14 mouse cellular contexts compared by ENCODE assay signal in the genomic region with DNA sequence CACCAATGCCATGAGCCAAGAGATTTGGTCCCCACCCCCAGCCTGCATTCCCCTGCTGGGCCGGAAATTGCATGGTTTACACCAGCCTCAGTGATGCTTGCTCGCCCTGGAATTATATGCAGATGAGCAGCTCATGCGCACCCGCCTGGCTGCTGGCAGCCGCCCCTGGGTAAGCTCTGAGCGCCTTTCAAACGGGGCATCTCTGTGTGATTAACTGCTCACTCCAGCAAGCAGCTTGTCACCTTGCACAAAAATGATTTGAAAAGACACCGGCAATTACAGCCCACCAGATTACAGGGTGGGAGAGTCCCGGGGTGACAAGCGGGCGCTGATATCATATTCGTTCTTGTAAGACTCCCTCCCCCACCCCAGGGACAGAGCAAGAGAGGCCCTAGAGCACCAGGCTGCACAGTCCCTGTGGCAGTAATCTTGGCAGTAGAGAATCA.
A peak's percentile ranks its signal among the peaks of the same experiment; 100 is the strongest.
DNase-seq lines count a peak whose midpoint lies in the region; ATAC-seq lines count a peak whose summit lies in the region.
"Had no signal": no experiment of that assay in that cellular context is flagged by ENCODE, and none has a peak within 500 bp of the region (broad histone marks: within the 10 kb centered on the region; RNA-seq: fewer than 3 reads in every experiment).

No protein-coding gene starts in this region.

- no peaks in the 10 kb centered on the region for H3K9me3 ChIP-seq in hindbrain, embryonic 10.5 days
- no peaks in the 10 kb centered on the region for H3K9me3 ChIP-seq in midbrain, embryonic 13.5 days
- H3K9me3 ChIP-seq: heart, embryonic 12.5 days; liver, embryonic 13.5 days had no signal

- 0 out of 2 replicates have a peak overlapping the region, but pooled peaks have one; percentile 2 for H3K27ac ChIP-seq in hindbrain, embryonic 10.5 days
- peak overlapping the region; percentile 80 for H3K27ac ChIP-seq in midbrain, embryonic 13.5 days
- H3K27ac ChIP-seq: liver, embryonic 13.5 days; macrophage had no signal

- no peaks in the 10 kb centered on the region for H3K27me3 ChIP-seq in hindbrain, embryonic 10.5 days (ENCODE audit: insufficient read depth, poor library complexity, severe bottlenecking)
- no peaks in the 10 kb centered on the region for H3K27me3 ChIP-seq in midbrain, embryonic 13.5 days
- H3K27me3 ChIP-seq: heart, embryonic 12.5 days; liver, embryonic 13.5 days; Patski had no signal

- H3K4me2 ChIP-seq in midbrain, embryonic 13.5 days (replicated peaks) = no peak overlapping the region
- H3K4me2 ChIP-seq: heart, embryonic 12.5 days; liver, embryonic 13.5 days had no signal

- DNase-seq in right cerebral cortex, postnatal 4 days = peak; percentile 26
- DNase-seq in right cerebral cortex, postnatal 36 days (ENCODE audit: low spot score in 2 of 2) = no peak
- no peak for DNase-seq in hindbrain, embryonic 10.5 days (ENCODE audit: low spot score)
- no peak for DNase-seq in embryo, embryonic 10.5 days (ENCODE audit: low spot score)
- DNase-seq in layer of hippocampus, adult 9-10 months (ENCODE audit: low spot score) = no peak
- no peak for DNase-seq in adipocyte (ENCODE audit: low spot score)
- no peak for DNase-seq in kidney, adult 9 months
- DNase-seq: adrenal gland, postnatal 36 days; kidney, adult 11 months; liver, embryonic 13.5 days had no signal

- H3K4me3 ChIP-seq in hindbrain, embryonic 10.5 days = no peak overlapping the region
- no peak overlapping the region for H3K4me3 ChIP-seq in midbrain, embryonic 13.5 days (replicated peaks)
- H3K4me3 ChIP-seq: heart, embryonic 12.5 days; liver, embryonic 13.5 days had no signal

- 0 out of 2 replicates have a peak overlapping the region, but pooled peaks have one; percentile 29 for H3K9ac ChIP-seq in midbrain, embryonic 13.5 days (replicated peaks)
- H3K9ac ChIP-seq: heart, embryonic 12.5 days; liver, embryonic 13.5 days had no signal

- 58% methylated on average over 12 of the region's 12 CpGs for WGBS in hindbrain, embryonic 10.5 days
- 25% methylated on average over 12 of the region's 12 CpGs for WGBS in midbrain, embryonic 13.5 days

- ATAC-seq in midbrain, embryonic 13.5 days = peak; percentile 88
- ATAC-seq: Patski had no signal

- peaks cover 12% of the 10 kb centered on the region for H3K4me1 ChIP-seq in hindbrain, embryonic 10.5 days (replicated peaks)
- peaks cover 39% of the 10 kb centered on the region for H3K4me1 ChIP-seq in midbrain, embryonic 13.5 days (replicated peaks)
- H3K4me1 ChIP-seq: liver, embryonic 13.5 days had no signal

- H3K36me3 ChIP-seq in hindbrain, embryonic 10.5 days = 0 out of 2 replicates have a peak, but pooled peaks cover 12% of the 10 kb centered on the region
- no peaks in the 10 kb centered on the region for H3K36me3 ChIP-seq in midbrain, embryonic 13.5 days
